Mouse (Mus musculus) testis, postnatal 14 days (tissue): ENCODE measurements around the gene Olfr1168.
"Not testable (repeated sequence)": the region's sequence is repeated elsewhere in the genome, so short reads cannot be mapped to it uniquely, and the experiment has no call there.

Experiments
- DNase-seq: peaks from one replicate; pipeline ENCODE4 v3.0.0; 2021; ENCODE audit warnings: low spot score

Olfr1168 gene

GRCm38 (mm10) chr2:88181580-88181979 is at the start of gene Olfr1168:
Olfr1168 (plus strand) TSS chr2:88181880.
- no peak for DNase-seq

GRCm38 (mm10) chr2:88155093-88155492 is 26.6 kb upstream of the Olfr1168 start, which contains the start of gene Olfr1167:
Olfr1167 (minus strand) TSS chr2:88155193.
- DNase-seq, result not testable (repeated sequence)

- no peak for DNase-seq
These were observed 39.1 kb downstream of the Olfr1168 start for GRCm38 (mm10) chr2:88220784-88221183.

GRCm38 (mm10) chr2:88228234-88228633 is 46.6 kb downstream of the Olfr1168 start, which contains the start of gene Olfr1170:
Olfr1170 (minus strand) TSS chr2:88228334.
- DNase-seq, result no peak
